In genomic region chr9:90068786-90069185, GRCm38 (mm10) we compare ENCODE assay signal across 24 mouse cellular contexts. TPM values are rescaled to one million over a fixed set of nuclear protein-coding genes. Genes with fewer than 3 reads are reported as not detected.
A peak's percentile ranks its signal among the peaks of the same experiment; 100 is the strongest.
DNase-seq lines count a peak whose midpoint lies in the region; ATAC-seq and TF ChIP-seq lines count a peak whose summit lies in the region.
"Had no signal": no experiment of that assay in that cellular context is flagged by ENCODE, and none has a peak within 500 bp of the region (broad histone marks: within the 10 kb centered on the region; RNA-seq: fewer than 3 reads in every experiment).

No protein-coding gene starts in this region.

- H3K9me3 ChIP-seq in kidney, embryonic 16.5 days (ENCODE audit: low read length), result no peaks in the 10 kb centered on the region
- H3K9me3 ChIP-seq in midbrain, embryonic 12.5 days, result no peaks in the 10 kb centered on the region
- H3K9me3 ChIP-seq in midbrain, embryonic 10.5 days (replicated peaks), result no peaks in the 10 kb centered on the region
- no peaks in the 10 kb centered on the region for H3K9me3 ChIP-seq in stomach, embryonic 16.5 days (replicated peaks; ENCODE audit: control insufficient read depth, low read length)
- H3K9me3 ChIP-seq: forebrain, embryonic 12.5 days; hindbrain, embryonic 13.5 days; limb, embryonic 13.5 days; neural tube, embryonic 13.5 days had no signal

- no peak for TF ChIP-seq POLR2A in kidney, adult 2 months (IDR thresholded peaks at IDR 0.05; ENCODE audit: low read depth, low read length)

- 0 out of 2 replicates have a peak, but pooled peaks have one; percentile 21 for ATAC-seq in kidney, embryonic 16.5 days (ENCODE audit: low FRiP score, low TSS enrichment)
- ATAC-seq in midbrain, embryonic 12.5 days (ENCODE audit: low FRiP score, low read depth), result 0 out of 2 replicates have a peak, but pooled peaks have one; percentile 13
- no peak for ATAC-seq in stomach, embryonic 16.5 days (ENCODE audit: insufficient read depth, low FRiP score)
- ATAC-seq: activated CD4-positive, CD25-positive, alpha-beta regulatory T cell, adult 4 months; midbrain, embryonic 16.5 days had no signal

- 80% methylated on average over 6 of the region's 6 CpGs for WGBS in kidney, embryonic 16.5 days
- WGBS in kidney, adult 2 months, result 84% methylated on average over 6 of the region's 6 CpGs
- 89% methylated on average over 6 of the region's 6 CpGs for WGBS in midbrain, embryonic 12.5 days
- WGBS in midbrain, embryonic 10.5 days, result 92% methylated on average over 6 of the region's 6 CpGs
- 72% methylated on average over 6 of the region's 6 CpGs for WGBS in stomach, embryonic 16.5 days

- no peak for TF ChIP-seq CTCF in kidney, adult 2 months (conservative IDR thresholded peaks at IDR 0.05; ENCODE audit: insufficient read depth, insufficient read length, low read depth, low read length)

- H3K4me2 ChIP-seq in kidney, embryonic 16.5 days (replicated peaks; ENCODE audit: low read depth, low read length), result no peak overlapping the region
- no peak overlapping the region for H3K4me2 ChIP-seq in midbrain, embryonic 12.5 days (replicated peaks)
- H3K4me2 ChIP-seq in stomach, embryonic 16.5 days (ENCODE audit: low read depth, low read length), result no peak overlapping the region
- H3K4me2 ChIP-seq: forebrain, embryonic 12.5 days; hindbrain, embryonic 13.5 days; limb, embryonic 13.5 days; neural tube, embryonic 13.5 days had no signal

- H3K4me3 ChIP-seq in kidney, embryonic 16.5 days (ENCODE audit: low read length), result no peak overlapping the region
- no peak overlapping the region for H3K4me3 ChIP-seq in kidney, adult 2 months (ENCODE audit: insufficient read depth, low read depth, low read length)
- no peak overlapping the region for H3K4me3 ChIP-seq in midbrain, embryonic 12.5 days
- H3K4me3 ChIP-seq in midbrain, embryonic 10.5 days, result no peak overlapping the region
- no peak overlapping the region for H3K4me3 ChIP-seq in stomach, embryonic 16.5 days (replicated peaks; ENCODE audit: low read length)
- H3K4me3 ChIP-seq: erythroblast, embryonic 14.5 days; forebrain, embryonic 12.5 days; hindbrain, embryonic 13.5 days; limb, embryonic 13.5 days; myocyte; neural tube, embryonic 13.5 days had no signal

- no peak overlapping the region for H3K9ac ChIP-seq in kidney, embryonic 16.5 days (replicated peaks; ENCODE audit: low read length)
- no peak overlapping the region for H3K9ac ChIP-seq in midbrain, embryonic 12.5 days (replicated peaks)
- no peak overlapping the region for H3K9ac ChIP-seq in stomach, embryonic 16.5 days (ENCODE audit: low read length)
- H3K9ac ChIP-seq: forebrain, embryonic 12.5 days; hindbrain, embryonic 13.5 days; limb, embryonic 13.5 days; liver, embryonic 14.5 days; neural tube, embryonic 13.5 days had no signal

- peak overlapping the region; percentile 55 for H3K27ac ChIP-seq in kidney, embryonic 16.5 days (ENCODE audit: low read length)
- H3K27ac ChIP-seq in kidney, adult 2 months (ENCODE audit: insufficient read depth, low read depth, low read length), result no peak overlapping the region
- no peak overlapping the region for H3K27ac ChIP-seq in midbrain, embryonic 12.5 days (replicated peaks)
- H3K27ac ChIP-seq in midbrain, embryonic 10.5 days (replicated peaks), result no peak overlapping the region
- H3K27ac ChIP-seq in stomach, embryonic 16.5 days (ENCODE audit: low read length), result peak overlapping the region; percentile 48
- H3K27ac ChIP-seq: forebrain, embryonic 12.5 days; hindbrain, embryonic 13.5 days; limb, embryonic 13.5 days; liver, embryonic 14.5 days; neural tube, embryonic 13.5 days had no signal

- H3K4me1 ChIP-seq in kidney, embryonic 16.5 days (ENCODE audit: insufficient read depth, low read length), result peaks cover 3% of the 10 kb centered on the region; the same call in 1 of the 2 replicates
- no peaks in the 10 kb centered on the region; the same call in 1 of the 2 replicates for H3K4me1 ChIP-seq in kidney, adult 2 months (ENCODE audit: control insufficient read depth, insufficient read depth, low read length)
- H3K4me1 ChIP-seq in midbrain, embryonic 12.5 days, result no peaks in the 10 kb centered on the region
- H3K4me1 ChIP-seq in midbrain, embryonic 10.5 days, result peaks cover 10% of the 10 kb centered on the region
- peaks cover 4% of the 10 kb centered on the region; the same call in 1 of the 2 replicates for H3K4me1 ChIP-seq in stomach, embryonic 16.5 days (ENCODE audit: control insufficient read depth, insufficient read depth, low read length)
- H3K4me1 ChIP-seq: forebrain, embryonic 12.5 days; hindbrain, embryonic 13.5 days; limb, embryonic 13.5 days; neural tube, embryonic 13.5 days had no signal

- no peaks in the 10 kb centered on the region for H3K36me3 ChIP-seq in kidney, embryonic 16.5 days (ENCODE audit: insufficient read depth, low read length)
- no peaks in the 10 kb centered on the region for H3K36me3 ChIP-seq in kidney, adult 2 months (ENCODE audit: control insufficient read depth, insufficient read depth, low read length)
- no peaks in the 10 kb centered on the region for H3K36me3 ChIP-seq in midbrain, embryonic 12.5 days
- no peaks in the 10 kb centered on the region for H3K36me3 ChIP-seq in midbrain, embryonic 10.5 days
- no peaks in the 10 kb centered on the region for H3K36me3 ChIP-seq in stomach, embryonic 16.5 days (ENCODE audit: control insufficient read depth, insufficient read depth, low read length)
- H3K36me3 ChIP-seq: forebrain, embryonic 12.5 days; hindbrain, embryonic 13.5 days; limb, embryonic 13.5 days; neural tube, embryonic 13.5 days had no signal

- H3K27me3 ChIP-seq in kidney, embryonic 16.5 days (ENCODE audit: insufficient read depth, low read length), result no peaks in the 10 kb centered on the region
- no peaks in the 10 kb centered on the region for H3K27me3 ChIP-seq in kidney, adult 2 months (replicated peaks; ENCODE audit: control insufficient read depth, insufficient read depth, low read length)
- no peaks in the 10 kb centered on the region for H3K27me3 ChIP-seq in midbrain, embryonic 12.5 days
- no peaks in the 10 kb centered on the region for H3K27me3 ChIP-seq in midbrain, embryonic 10.5 days (ENCODE audit: low read depth, poor library complexity, severe bottlenecking)
- H3K27me3 ChIP-seq in stomach, embryonic 16.5 days (ENCODE audit: control insufficient read depth, insufficient read depth, low read length), result no peaks in the 10 kb centered on the region
- H3K27me3 ChIP-seq: forebrain, embryonic 12.5 days; hindbrain, embryonic 13.5 days; limb, embryonic 13.5 days; neural tube, embryonic 13.5 days had no signal

- no peak for DNase-seq in kidney, adult 2 months
- DNase-seq in midbrain, embryonic 10.5 days (ENCODE audit: low spot score), result no peak
- peak; percentile 31 to 65 for DNase-seq in urinary bladder, postnatal 36 days (ENCODE audit: low spot score in 2 of 2)
- no peak for DNase-seq in gastrocnemius, postnatal 10 days
- DNase-seq: adrenal gland, adult 8-10 months; cerebellum, adult 11-12 months; cerebellum, postnatal 10 days; heart, adult 18-20 months; retina, postnatal 1 day; right cerebral cortex, postnatal 25 days; thymus, adult 18-20 months; thymus, postnatal 36 days had no signal

RNA-seq across cellular contexts. Expression of gene Ctsh, which starts 14.8 kb away (rescaled TPM):
- polyA plus RNA-seq in kidney, embryonic 16.5 days (2015; fragmentation: Nextera tagmentation; extraction: Ambion mirVana), result 123 and 152 TPM in 2 replicates
- polyA plus RNA-seq in kidney, adult 2 months (2012; rRNA removed), result 176 and 202 TPM in 2 replicates
- 8.6 and 9.5 TPM in 2 replicates for polyA plus RNA-seq in midbrain, embryonic 12.5 days (2016; fragmentation: Nextera tagmentation; extraction: Ambion mirVana)
- polyA plus RNA-seq in midbrain, embryonic 10.5 days (2016; fragmentation: Nextera tagmentation; extraction: Ambion mirVana), result 7.0 and 8.0 TPM in 2 replicates
- polyA plus RNA-seq in stomach, embryonic 16.5 days (2015; fragmentation: Nextera tagmentation; extraction: Ambion mirVana), result 100 and 121 TPM in 2 replicates
- 10 to 100 TPM; 32.9 to 41.3 TPM for total RNA-seq in gastrocnemius, postnatal 10 days (2021)

RNA-seq across cellular contexts. Expression of gene Morf4l1, which starts 45.8 kb away (rescaled TPM):
- polyA plus RNA-seq in kidney, embryonic 16.5 days (2015; fragmentation: Nextera tagmentation; extraction: Ambion mirVana), result 444 and 471 TPM in 2 replicates
- polyA plus RNA-seq in kidney, adult 2 months (2012; rRNA removed), result 91.8 and 126 TPM in 2 replicates
- polyA plus RNA-seq in midbrain, embryonic 12.5 days (2016; fragmentation: Nextera tagmentation; extraction: Ambion mirVana), result 544 and 551 TPM in 2 replicates
- polyA plus RNA-seq in midbrain, embryonic 10.5 days (2016; fragmentation: Nextera tagmentation; extraction: Ambion mirVana), result 603 and 629 TPM in 2 replicates
- polyA plus RNA-seq in stomach, embryonic 16.5 days (2015; fragmentation: Nextera tagmentation; extraction: Ambion mirVana), result 383 and 405 TPM in 2 replicates
- 100 to 1,000 TPM; 196 to 198 TPM for total RNA-seq in gastrocnemius, postnatal 10 days (2021)

Comparison
In these comparisons a context has a peak if more than half of its experiments do, and no peak if none do; other contexts are left out.
1. H3K27ac ChIP-seq: peak in kidney, embryonic 16.5 days (single experiment) and stomach, embryonic 16.5 days (single experiment); none in kidney, adult 2 months (single experiment), midbrain, embryonic 12.5 days (single experiment) and midbrain, embryonic 10.5 days (single experiment).
2. DNase-seq: peak in urinary bladder, postnatal 36 days (2 of 2); none in kidney, adult 2 months (single experiment), midbrain, embryonic 10.5 days (single experiment) and gastrocnemius, postnatal 10 days (single experiment).